Mouse (Mus musculus): ENCODE results near the gene Tmem200b. TPM values are rescaled to one million over a fixed set of nuclear protein-coding genes. Genes with fewer than 3 reads are reported as not detected.

Gene Tmem200b
- total and polyA plus RNA-seq, 3 experiments = not detected

GRCm38 (mm10) chr4:131898503-131899179 lies 22.9 kb upstream of the Tmem200b start:
- no peaks in the 10 kb centered on the region for H3K27me3 ChIP-seq (ENCODE audit: control insufficient read depth in 1 of 2, insufficient read depth in 2 of 2, low read length in 2 of 2)
- H3K36me3 ChIP-seq (ENCODE audit: control insufficient read depth in 1 of 2, insufficient read depth in 2 of 2, low read length in 2 of 2) = peaks cover 0 to 17% of the 10 kb centered on the region in 2 experiments; a peak in 2 of 4 replicates
- no peaks in the 10 kb centered on the region for H3K4me1 ChIP-seq (ENCODE audit: control insufficient read depth in 1 of 2, insufficient read depth in 2 of 2, low read length in 2 of 2)
- DNase-seq (ENCODE audit: low read depth, low spot score) = no peak
- no peak overlapping the region for H3K9ac ChIP-seq (ENCODE audit: control insufficient read depth, low read depth, low read length, poor library complexity, severe bottlenecking)
- no peak overlapping the region for H3K27ac ChIP-seq (ENCODE audit: control insufficient read depth, low read depth, low read length)
- no peaks in the 10 kb centered on the region for H3K9me3 ChIP-seq (replicated peaks; ENCODE audit: insufficient read depth, low read length)
- H3K79me2 ChIP-seq (ENCODE audit: control insufficient read depth, insufficient read depth, low read length, poor library complexity) = no peaks in the 10 kb centered on the region
- H3K4me3 ChIP-seq (ENCODE audit: control insufficient read depth in 1 of 2, insufficient read depth in 1 of 2, low read depth in 2 of 2, low read length in 2 of 2) = no peak overlapping the region
- TF ChIP-seq ZKSCAN1 (IDR thresholded peaks at IDR 0.05; ENCODE audit: low read depth, low read length) = no peak
- no peak for TF ChIP-seq GABPA (IDR thresholded peaks at IDR 0.05; ENCODE audit: low read depth, low read length)
- peak in 1 of 2 experiments; percentile 19; a peak in 1 of 4 replicates for TF ChIP-seq POLR2A (IDR thresholded peaks at IDR 0.05; ENCODE audit: control insufficient read depth in 1 of 2, insufficient read depth in 1 of 2, low read depth in 1 of 2, low read length in 2 of 2, poor library complexity in 1 of 2)
- TF ChIP-seq ETS1 (IDR thresholded peaks at IDR 0.05; ENCODE audit: low read depth, low read length) = no peak
- TF ChIP-seq MAZ (IDR thresholded peaks at IDR 0.05; ENCODE audit: low read depth, low read length) = no peak

GRCm38 (mm10) chr4:131899180-131899554 lies 22.4 kb upstream of the Tmem200b start:
- TF ChIP-seq MEF2A (IDR thresholded peaks at IDR 0.05; ENCODE audit: extremely low read depth, insufficient replicate concordance, low read depth, low read length, poor library complexity, severe bottlenecking) = no peak
- no peak for TF ChIP-seq TCF12 (IDR thresholded peaks at IDR 0.05; ENCODE audit: low read depth, low read length)
- TF ChIP-seq MXI1 (IDR thresholded peaks at IDR 0.05; ENCODE audit: low read depth, low read length) = no peak
- TF ChIP-seq JUND (IDR thresholded peaks at IDR 0.05; ENCODE audit: low read depth, low read length) = no peak
- TF ChIP-seq ZMIZ1 (IDR thresholded peaks at IDR 0.05; ENCODE audit: low read depth, low read length) = no peak
- no peak for TF ChIP-seq MAX (IDR thresholded peaks at IDR 0.05; ENCODE audit: low read length)
- TF ChIP-seq GATA1 (IDR thresholded peaks at IDR 0.05; ENCODE audit: low read depth, low read length) = no peak
- TF ChIP-seq NRF1 (IDR thresholded peaks at IDR 0.05; ENCODE audit: insufficient read depth, low read depth, low read length, poor library complexity, severe bottlenecking) = no peak
- no peak for TF ChIP-seq POLR2A (IDR thresholded peaks at IDR 0.05; ENCODE audit: control insufficient read depth in 1 of 2, insufficient read depth in 1 of 2, low read depth in 1 of 2, low read length in 2 of 2, poor library complexity in 1 of 2)
- no peak for TF ChIP-seq EP300 (IDR thresholded peaks at IDR 0.05; ENCODE audit: low read depth in 1 of 2, low read length in 2 of 2)
- no peak for TF ChIP-seq SIN3A (IDR thresholded peaks at IDR 0.05; ENCODE audit: low read length)
- TF ChIP-seq USF2 (IDR thresholded peaks at IDR 0.05; ENCODE audit: borderline replicate concordance in 1 of 2, insufficient read depth in 1 of 2, low read depth in 1 of 2, low read length in 2 of 2) = no peak
- TF ChIP-seq RAD21 (IDR thresholded peaks at IDR 0.05; ENCODE audit: low read depth, low read length) = no peak
- no peak for TF ChIP-seq SMC3 (IDR thresholded peaks at IDR 0.05; ENCODE audit: low read depth, low read length)
- TF ChIP-seq POLR2AphosphoS2 (IDR thresholded peaks at IDR 0.05; ENCODE audit: low read length) = no peak
- H3K9me3 ChIP-seq (replicated peaks; ENCODE audit: insufficient read depth, low read length) = no peaks in the 10 kb centered on the region
- no peak overlapping the region for H3K4me3 ChIP-seq (ENCODE audit: control insufficient read depth in 1 of 2, insufficient read depth in 1 of 2, low read depth in 2 of 2, low read length in 2 of 2)
- H3K79me2 ChIP-seq (ENCODE audit: control insufficient read depth, insufficient read depth, low read length, poor library complexity) = no peaks in the 10 kb centered on the region
- H3K4me1 ChIP-seq (ENCODE audit: control insufficient read depth in 1 of 2, insufficient read depth in 2 of 2, low read length in 2 of 2) = no peaks in the 10 kb centered on the region
- DNase-seq (ENCODE audit: low read depth, low spot score) = no peak
- no peak overlapping the region for H3K27ac ChIP-seq (ENCODE audit: control insufficient read depth, low read depth, low read length)
- no peaks in the 10 kb centered on the region for H3K27me3 ChIP-seq (ENCODE audit: control insufficient read depth in 1 of 2, insufficient read depth in 2 of 2, low read length in 2 of 2)
- no peak overlapping the region for H3K9ac ChIP-seq (ENCODE audit: control insufficient read depth, low read depth, low read length, poor library complexity, severe bottlenecking)
- peaks cover 0 to 12% of the 10 kb centered on the region in 2 experiments; a peak in 2 of 4 replicates for H3K36me3 ChIP-seq (ENCODE audit: control insufficient read depth in 1 of 2, insufficient read depth in 2 of 2, low read length in 2 of 2)

Measured in MEL (cell line).